Mouse (Mus musculus): Measurements from ENCODE around the gene Slc35f3. TPM values are rescaled to one million over a fixed set of nuclear protein-coding genes. Genes with fewer than 3 reads are reported as not detected.

Gene Slc35f3
- total and polyA plus RNA-seq, 3 experiments: not detected

DNA sequence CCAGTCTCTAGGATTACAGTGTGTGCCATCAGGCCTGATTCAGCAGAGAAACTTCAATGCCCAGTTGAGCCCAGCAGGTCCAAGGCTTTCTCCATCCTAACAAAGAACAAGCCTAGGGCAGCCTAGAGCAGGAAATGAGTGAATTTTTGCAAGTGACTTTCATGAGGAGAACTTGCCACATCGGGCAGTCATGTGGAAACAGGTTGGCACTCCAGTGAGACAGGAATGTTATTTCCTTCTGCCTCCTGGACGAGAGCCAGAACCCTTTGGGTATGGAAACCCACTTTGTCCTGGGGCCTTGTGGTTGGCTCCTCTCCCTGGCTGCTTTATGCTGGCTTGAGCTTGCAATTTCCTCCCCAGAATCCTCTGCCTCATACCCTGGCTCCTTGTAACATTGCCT lies 93.2 kb downstream of the Slc35f3 start:
- Histone ChIP-seq H3K27ac (ENCODE audit: control insufficient read depth, low read depth, low read length) (no peak overlapping the region), H3K4me3 (ENCODE audit: control insufficient read depth in 1 of 2, insufficient read depth in 1 of 2, low read depth in 2 of 2, low read length in 2 of 2) (no peak overlapping the region), H3K4me1 (ENCODE audit: control insufficient read depth in 1 of 2, insufficient read depth in 2 of 2, low read length in 2 of 2) (no peaks in the 10 kb centered on the region), H3K9ac (ENCODE audit: control insufficient read depth, low read depth, low read length, poor library complexity, severe bottlenecking) (no peak overlapping the region), H3K79me2 (ENCODE audit: control insufficient read depth, insufficient read depth, low read length, poor library complexity) (no peaks in the 10 kb centered on the region), H3K36me3 (ENCODE audit: control insufficient read depth in 1 of 2, insufficient read depth in 2 of 2, low read length in 2 of 2) (no peaks in the 10 kb centered on the region), H3K27me3 (ENCODE audit: control insufficient read depth in 1 of 2, insufficient read depth in 2 of 2, low read length in 2 of 2) (no peaks in the 10 kb centered on the region), H3K9me3 (replicated peaks; ENCODE audit: insufficient read depth, low read length) (no peaks in the 10 kb centered on the region)
- no peak for TF ChIP-seq CHD1 (IDR thresholded peaks at IDR 0.05; ENCODE audit: low read depth, low read length)
- TF ChIP-seq ZMIZ1 (IDR thresholded peaks at IDR 0.05; ENCODE audit: low read depth, low read length): no peak
- TF ChIP-seq USF2 (IDR thresholded peaks at IDR 0.05; ENCODE audit: borderline replicate concordance in 1 of 2, insufficient read depth in 1 of 2, low read depth in 1 of 2, low read length in 2 of 2): no peak
- no peak for TF ChIP-seq CHD2 (IDR thresholded peaks at IDR 0.05; ENCODE audit: low read length)
- no peak for TF ChIP-seq BHLHE40 (IDR thresholded peaks at IDR 0.05; ENCODE audit: borderline replicate concordance, low read depth, low read length)
- DNase-seq (ENCODE audit: low read depth, low spot score): no peak

DNA sequence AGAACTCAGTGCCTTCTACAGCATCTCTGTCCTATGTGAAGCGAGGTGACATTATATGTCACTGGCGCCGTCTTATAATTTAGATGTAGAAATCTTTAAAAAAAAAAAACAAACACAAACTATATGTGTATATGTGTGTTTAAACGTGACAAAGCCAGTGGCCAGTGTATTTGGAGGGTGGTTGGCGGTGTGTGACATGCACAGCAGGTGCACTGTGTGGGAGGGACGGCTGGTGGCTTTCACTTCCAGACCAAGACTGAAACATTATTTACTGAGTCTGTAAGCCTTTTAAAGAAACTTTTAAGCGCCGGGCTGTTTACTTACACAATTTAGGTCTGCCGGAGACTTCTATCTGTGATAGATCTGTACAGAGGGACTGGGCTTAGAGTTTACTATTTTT lies 97.0 kb downstream of the Slc35f3 start:
- Histone ChIP-seq H3K9ac (ENCODE audit: control insufficient read depth, low read depth, low read length, poor library complexity, severe bottlenecking) (no peak overlapping the region), H3K27ac (ENCODE audit: control insufficient read depth, low read depth, low read length) (no peak overlapping the region), H3K27me3 (ENCODE audit: control insufficient read depth in 1 of 2, insufficient read depth in 2 of 2, low read length in 2 of 2) (no peaks in the 10 kb centered on the region), H3K4me1 (ENCODE audit: control insufficient read depth in 1 of 2, insufficient read depth in 2 of 2, low read length in 2 of 2) (no peaks in the 10 kb centered on the region), H3K79me2 (ENCODE audit: control insufficient read depth, insufficient read depth, low read length, poor library complexity) (no peaks in the 10 kb centered on the region), H3K36me3 (ENCODE audit: control insufficient read depth in 1 of 2, insufficient read depth in 2 of 2, low read length in 2 of 2) (no peaks in the 10 kb centered on the region), H3K9me3 (replicated peaks; ENCODE audit: insufficient read depth, low read length) (no peaks in the 10 kb centered on the region), H3K4me3 (ENCODE audit: control insufficient read depth in 1 of 2, insufficient read depth in 1 of 2, low read depth in 2 of 2, low read length in 2 of 2) (no peak overlapping the region)
- DNase-seq (ENCODE audit: low read depth, low spot score): no peak
- TF ChIP-seq MAZ (IDR thresholded peaks at IDR 0.05; ENCODE audit: low read depth, low read length) (no peak), NRF1 (IDR thresholded peaks at IDR 0.05; ENCODE audit: insufficient read depth, low read depth, low read length, poor library complexity, severe bottlenecking) (no peak), E2F4 (IDR thresholded peaks at IDR 0.05; ENCODE audit: borderline replicate concordance, low read depth, low read length) (no peak)

GRCm38 (mm10) chr8:126395917-126396316 lies 97.6 kb downstream of the Slc35f3 start:
- TF ChIP-seq TAL1 (IDR thresholded peaks at IDR 0.05; ENCODE audit: low read length): no peak
- TF ChIP-seq ZC3H11A (IDR thresholded peaks at IDR 0.05; ENCODE audit: low read depth, low read length): no peak
- TF ChIP-seq CHD1 (IDR thresholded peaks at IDR 0.05; ENCODE audit: low read depth, low read length): no peak
- TF ChIP-seq UBTF (IDR thresholded peaks at IDR 0.05; ENCODE audit: borderline replicate concordance, insufficient read depth, low read depth, low read length): no peak
- no peak for TF ChIP-seq MYB (IDR thresholded peaks at IDR 0.05; ENCODE audit: low read depth, low read length)
- TF ChIP-seq ZNF384 (IDR thresholded peaks at IDR 0.05; ENCODE audit: low read depth, low read length): no peak
- TF ChIP-seq ETS1 (IDR thresholded peaks at IDR 0.05; ENCODE audit: low read depth, low read length): no peak
- TF ChIP-seq MYC (IDR thresholded peaks at IDR 0.05; ENCODE audit: low read depth, low read length): no peak
- Histone ChIP-seq H3K36me3 (ENCODE audit: control insufficient read depth in 1 of 2, insufficient read depth in 2 of 2, low read length in 2 of 2) (no peaks in the 10 kb centered on the region), H3K9ac (ENCODE audit: control insufficient read depth, low read depth, low read length, poor library complexity, severe bottlenecking) (no peak overlapping the region), H3K4me1 (ENCODE audit: control insufficient read depth in 1 of 2, insufficient read depth in 2 of 2, low read length in 2 of 2) (no peaks in the 10 kb centered on the region), H3K27me3 (ENCODE audit: control insufficient read depth in 1 of 2, insufficient read depth in 2 of 2, low read length in 2 of 2) (no peaks in the 10 kb centered on the region), H3K79me2 (ENCODE audit: control insufficient read depth, insufficient read depth, low read length, poor library complexity) (no peaks in the 10 kb centered on the region), H3K4me3 (ENCODE audit: control insufficient read depth in 1 of 2, insufficient read depth in 1 of 2, low read depth in 2 of 2, low read length in 2 of 2) (no peak overlapping the region), H3K27ac (ENCODE audit: control insufficient read depth, low read depth, low read length) (no peak overlapping the region), H3K9me3 (replicated peaks; ENCODE audit: insufficient read depth, low read length) (no peaks in the 10 kb centered on the region)
- no peak for DNase-seq (ENCODE audit: low read depth, low spot score)

Measured in MEL (cell line).